Mouse (Mus musculus) right cerebral cortex, adult 2 months (tissue): ENCODE results near the gene Zfp385b.

Source experiments
- DNase-seq, 2 experiments: peaks; one replicate each; pipeline ENCODE4 v3.0.0; 2021 to 2022; ENCODE audit warnings: low spot score in 2 of 2

Zfp385b gene

DNA sequence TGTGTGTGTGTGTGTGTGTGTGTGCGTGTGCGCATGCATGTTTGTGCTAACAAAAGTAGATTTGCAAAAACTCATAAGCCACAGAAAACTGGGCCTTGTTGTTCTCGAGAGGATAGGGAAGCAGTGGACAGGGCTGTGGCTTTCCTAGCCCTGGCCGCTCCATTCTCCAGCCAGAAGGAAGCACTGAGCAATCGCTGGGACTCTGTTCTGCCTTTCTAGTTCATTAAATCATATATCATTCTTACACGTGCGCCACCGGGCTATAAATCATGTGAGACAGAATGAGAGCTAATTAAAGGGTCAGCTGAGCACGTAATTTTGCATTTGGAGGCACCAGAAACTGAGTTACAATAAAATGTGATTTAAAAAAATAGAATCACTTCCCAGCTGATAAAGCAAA, 29.1 kb downstream of the Zfp385b start:
- DNase-seq: no peak

DNA sequence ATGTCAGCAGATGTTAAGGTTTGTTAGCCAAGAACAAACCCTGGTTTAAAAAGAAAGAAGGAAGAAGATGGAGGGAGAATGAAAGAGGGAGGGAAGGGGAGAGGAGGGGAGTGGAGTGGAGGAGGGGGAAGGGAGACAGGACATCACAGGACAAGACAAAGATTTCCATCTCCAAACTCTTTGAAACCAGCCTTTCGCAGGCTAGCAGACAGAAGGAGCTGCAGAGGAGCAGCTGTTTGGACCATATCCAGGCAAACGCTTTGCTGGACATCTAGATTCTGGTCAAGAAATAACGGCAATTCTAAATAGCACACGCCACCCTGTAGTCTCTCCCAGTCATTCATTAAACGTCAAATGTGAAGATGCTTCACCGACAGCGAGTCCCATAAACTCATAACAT, 38.0 kb downstream of the Zfp385b start:
- DNase-seq: no peak

DNA sequence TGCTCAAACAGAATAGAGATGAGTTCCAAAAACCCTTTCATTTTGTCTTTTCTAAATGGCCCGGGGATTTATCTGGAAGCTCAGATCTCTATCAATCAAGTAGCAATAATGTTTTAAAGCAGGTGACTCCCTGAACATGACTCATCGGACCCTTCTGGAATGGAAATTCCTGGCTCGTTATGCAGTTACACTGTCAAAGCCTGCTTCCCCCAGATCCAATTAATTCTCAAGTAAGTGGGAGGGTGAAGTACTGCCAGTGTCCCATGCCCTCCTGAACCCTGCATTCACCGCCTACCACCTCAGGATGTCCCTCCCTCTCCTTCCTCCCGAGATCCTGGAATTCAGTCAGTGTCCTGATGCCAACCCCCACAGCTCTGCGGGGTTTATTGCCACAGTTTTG, 41.7 kb downstream of the Zfp385b start:
- DNase-seq: no peak

DNA sequence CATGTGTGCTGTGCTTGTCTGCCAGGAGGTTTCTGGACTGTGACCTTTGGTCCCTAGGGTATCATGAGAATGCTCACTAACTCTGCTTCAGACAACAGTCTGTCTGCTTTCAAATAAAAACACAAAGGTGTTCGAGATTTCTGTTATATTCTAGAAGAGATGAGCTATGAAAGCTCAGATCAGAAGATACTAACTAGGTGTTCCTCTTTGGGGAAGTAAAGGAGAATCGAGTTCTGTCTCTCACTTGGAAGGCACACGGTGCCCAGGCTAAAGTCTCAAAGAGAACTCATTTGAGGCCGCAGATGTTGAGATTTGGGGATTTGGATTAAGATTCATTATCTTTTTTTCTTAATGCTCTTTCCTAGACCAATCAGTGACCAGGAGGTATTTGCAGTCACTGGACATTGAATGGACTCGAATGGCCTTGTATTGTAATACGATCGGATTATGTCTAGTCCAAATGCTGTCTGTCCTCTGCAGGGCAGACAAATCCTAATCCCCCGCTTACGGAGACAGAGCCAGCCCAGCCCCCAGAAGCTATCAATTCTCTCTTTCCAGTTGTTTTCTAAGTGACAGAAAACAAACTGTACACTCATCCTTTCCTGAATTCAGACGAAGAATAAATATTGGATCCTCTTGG, 42.3 kb downstream of the Zfp385b start:
- no peak for DNase-seq

DNA sequence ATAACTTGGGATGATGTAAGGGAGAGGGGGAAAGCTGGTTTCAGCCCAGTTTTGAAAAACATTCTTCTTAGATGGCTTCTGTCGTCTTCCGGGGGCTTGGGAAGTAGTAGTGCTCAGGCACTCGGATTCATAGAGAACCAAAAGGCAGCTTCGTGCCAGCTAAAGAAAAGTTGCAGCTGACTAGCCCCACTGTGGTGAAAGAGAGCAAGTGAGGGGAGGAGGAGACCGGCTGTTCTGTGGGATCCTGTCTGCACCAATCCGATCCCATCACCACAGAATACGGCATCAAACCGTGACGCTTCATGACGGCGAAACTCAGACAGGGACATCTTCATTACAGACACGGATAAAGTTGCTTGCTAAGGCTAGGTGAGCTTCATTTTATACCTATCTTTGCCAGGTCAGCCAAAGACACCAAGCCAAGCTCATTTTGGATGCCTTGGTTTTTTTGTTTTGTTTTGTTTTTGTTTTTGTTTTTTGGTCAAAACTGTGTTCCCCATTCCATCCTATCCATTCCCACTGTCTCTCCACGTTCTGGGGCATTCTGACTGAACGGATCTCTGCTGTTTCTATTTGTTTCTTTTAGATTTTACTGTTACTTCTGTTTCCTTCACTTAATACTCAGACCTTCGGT, 44.1 kb downstream of the Zfp385b start:
- no peak for DNase-seq

DNA sequence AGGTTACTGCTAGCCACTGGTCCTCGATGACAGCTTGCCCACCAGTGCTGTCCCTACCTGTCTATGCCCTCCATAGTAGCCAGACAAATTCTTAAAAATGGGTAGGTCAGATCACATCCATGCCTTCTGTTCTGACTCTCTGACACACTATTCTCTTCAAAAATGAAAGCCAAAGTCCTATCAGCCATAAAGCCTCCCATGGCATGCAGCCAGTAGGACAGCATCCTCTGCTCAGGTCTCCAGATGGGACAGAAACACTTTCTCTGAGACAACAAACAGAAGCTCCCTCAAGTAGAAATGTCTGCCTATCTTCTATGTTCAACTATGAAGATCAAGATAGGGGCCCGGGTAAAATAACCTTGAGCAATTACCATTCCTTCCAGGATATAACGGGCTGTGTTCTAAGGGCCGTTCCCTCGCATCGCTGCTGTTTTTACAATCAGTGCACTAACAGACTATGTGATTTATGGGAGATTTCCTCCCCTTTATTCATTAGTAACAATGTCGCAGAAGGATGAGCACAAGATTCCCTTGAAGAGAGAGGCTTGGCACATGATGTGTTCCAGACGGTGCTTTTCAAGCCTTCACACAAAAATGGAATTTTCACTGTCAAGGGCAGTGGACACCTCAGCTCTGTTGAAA, 49.3 kb downstream of the Zfp385b start:
- no peak for DNase-seq

DNA sequence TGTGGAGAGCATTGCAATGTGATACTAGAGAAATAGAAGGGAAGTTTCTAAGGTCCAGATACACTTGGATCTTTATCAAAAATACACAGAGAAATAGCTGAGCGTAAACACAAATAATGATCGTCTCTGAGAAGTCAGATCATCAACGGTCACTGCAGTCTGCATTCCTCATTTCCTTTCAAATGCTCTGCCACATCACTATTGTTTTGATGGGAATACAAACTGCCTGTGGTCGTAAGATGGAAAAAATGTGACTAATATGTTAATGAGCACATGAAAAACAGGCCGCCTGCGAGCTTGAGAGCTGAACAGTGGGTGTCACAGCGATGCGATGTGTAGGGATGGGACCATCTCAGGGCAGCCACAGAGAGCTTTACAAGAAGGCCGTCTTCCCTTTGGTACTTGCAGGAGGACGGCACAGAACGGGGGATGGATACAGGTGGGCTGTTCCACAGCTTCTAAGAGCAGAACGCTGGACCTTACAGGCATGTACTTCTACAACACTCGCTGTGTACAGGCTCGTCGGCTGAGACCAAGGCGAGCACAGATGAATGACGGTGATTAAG, 51.0 kb downstream of the Zfp385b start:
- peak; percentile 54 to 63 for DNase-seq

DNA sequence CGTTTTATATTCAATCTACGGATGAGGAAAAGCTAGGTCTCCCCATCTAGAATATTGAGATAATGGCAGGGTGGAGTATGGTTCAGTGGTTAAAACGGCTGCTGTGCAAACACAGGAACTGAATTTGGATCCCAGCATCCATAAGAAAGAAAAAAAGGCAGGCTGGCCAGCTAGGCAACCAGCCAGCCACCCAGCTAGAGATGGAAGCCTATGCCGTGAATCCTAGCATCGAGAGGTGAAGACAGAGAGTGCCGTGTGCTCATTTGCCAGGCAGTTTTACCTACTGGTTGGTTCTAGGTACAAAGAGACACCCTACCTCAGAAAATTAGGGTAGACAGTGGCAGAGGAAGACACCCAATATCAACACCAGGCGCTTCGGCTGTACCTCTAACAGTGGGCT, 57.5 kb downstream of the Zfp385b start:
- DNase-seq: no peak

DNA sequence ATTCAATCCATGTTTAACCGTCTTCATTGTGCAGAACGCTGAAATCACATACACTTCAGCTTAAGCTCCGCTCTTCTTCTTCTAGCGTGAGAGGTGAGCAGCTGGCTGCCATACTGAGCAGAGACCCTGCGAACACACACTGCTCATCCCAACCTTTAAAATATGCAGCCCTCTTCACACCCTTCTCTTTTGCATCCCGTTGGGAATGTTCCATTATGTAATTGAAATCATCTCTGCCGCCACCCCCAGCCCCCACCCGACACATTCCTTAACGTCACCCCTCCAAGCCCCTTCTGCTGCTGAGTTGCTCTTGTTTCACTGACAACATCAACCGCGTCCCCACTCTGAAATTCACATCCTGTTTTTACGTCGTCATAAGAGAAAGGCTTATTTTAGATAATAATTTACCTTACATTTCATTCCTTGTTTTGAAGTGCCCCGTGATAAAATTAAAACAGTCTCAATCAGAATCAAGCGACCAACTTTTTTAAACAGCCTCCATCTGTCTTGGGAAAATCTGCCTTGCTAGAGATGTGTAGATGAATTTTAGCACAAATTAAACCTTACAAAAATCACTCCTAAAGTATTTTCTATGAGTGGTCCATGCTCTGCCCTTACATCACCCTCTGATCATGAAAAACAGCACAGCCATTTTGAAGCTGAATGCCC, 60.9 kb downstream of the Zfp385b start:
- peak; percentile 46 to 48 for DNase-seq

DNA sequence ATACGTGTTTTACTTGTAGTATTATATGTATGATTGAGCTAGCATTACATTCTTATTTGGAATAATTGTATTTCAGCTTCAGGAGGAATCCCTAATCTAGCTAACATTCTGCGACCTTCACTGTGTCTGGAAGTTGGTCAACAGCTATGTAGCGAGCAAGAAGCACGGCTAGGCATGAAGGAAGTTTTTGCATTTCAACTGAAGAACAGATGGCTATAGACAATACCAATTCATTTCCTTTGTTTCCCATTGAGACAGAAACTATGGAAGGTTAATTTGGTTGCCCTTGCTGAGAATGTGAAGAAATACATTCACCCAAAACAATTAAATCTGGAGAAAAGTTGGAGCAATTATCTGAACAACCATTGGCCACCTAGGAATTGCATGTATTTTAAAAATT, 66.9 kb downstream of the Zfp385b start:
- DNase-seq: no peak

DNA sequence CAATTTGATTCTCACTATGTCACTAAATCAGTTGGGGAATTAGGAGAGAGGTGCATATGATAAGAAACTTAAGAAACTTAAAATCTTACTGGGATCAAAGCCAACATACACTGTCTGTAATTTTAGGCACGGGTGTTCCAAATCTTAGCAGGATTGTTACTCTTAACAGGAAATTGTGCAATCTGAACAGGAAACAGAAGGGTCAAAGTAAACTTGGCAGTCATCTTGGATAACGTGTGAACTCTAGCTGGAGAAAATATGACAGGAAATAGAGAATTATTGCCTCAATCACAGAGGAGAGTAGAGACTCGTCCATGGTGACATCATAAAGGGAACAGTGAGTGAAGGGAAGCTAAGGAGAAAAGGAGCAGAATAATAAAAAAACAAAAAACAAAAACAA, 69.8 kb downstream of the Zfp385b start:
- DNase-seq: no peak

DNA sequence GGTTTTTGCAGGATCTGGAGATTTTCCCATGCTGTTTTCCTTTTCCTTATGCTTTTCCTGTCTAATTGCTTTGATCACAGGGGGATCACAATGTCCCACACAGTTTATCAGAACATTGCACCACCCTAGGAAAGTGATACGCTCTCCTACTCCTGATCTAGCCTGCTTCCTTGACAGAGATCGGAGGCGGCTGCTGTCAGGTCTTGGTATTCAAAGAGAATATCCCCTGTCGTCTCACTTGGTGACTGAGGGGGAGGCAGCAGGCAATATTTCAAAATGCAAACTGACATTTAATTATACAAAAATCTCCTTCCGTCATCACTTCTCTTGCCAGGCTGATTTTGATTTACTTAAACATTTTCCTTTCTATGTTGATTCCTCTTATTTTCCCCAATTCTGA, 73.0 kb downstream of the Zfp385b start:
- DNase-seq: no peak

DNA sequence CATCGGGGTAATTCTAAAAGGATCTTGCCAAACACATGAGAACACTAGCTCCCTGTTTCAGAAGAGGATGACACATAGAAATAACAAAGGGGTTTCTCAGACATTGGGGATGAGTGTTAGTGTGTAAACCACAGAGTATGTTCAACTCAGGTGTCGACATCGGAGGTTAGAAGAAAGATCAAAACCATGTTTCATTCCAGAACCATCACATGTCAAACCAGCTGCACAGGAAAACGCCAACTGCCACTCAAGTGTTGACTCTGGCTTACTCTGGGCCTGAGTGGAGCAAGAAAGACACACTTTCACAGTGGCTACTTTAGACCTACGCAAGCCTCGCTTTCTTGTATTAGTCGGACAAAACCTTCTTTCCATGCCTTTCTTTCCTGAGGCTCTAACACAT, 74.2 kb downstream of the Zfp385b start:
- no peak for DNase-seq

DNA sequence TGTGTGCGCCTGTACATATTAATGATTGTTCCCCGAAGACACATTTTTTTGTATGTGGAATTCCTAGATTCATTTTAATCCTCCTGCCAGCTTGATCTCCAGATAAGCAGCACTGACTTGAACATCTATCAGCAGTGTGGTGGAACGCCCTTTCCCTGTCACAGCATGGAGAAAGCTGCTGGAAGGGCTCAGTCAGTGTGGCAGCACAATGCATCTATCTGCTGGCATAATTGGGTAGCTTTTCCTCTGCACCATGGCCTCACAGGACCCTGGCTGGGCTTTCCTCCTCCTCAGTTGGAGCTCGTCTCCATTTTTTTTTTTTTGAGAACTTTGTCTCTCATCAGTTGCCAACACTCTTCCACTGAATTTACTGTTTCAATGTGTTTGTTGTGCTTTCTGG, 77.1 kb downstream of the Zfp385b start:
- no peak for DNase-seq

DNA sequence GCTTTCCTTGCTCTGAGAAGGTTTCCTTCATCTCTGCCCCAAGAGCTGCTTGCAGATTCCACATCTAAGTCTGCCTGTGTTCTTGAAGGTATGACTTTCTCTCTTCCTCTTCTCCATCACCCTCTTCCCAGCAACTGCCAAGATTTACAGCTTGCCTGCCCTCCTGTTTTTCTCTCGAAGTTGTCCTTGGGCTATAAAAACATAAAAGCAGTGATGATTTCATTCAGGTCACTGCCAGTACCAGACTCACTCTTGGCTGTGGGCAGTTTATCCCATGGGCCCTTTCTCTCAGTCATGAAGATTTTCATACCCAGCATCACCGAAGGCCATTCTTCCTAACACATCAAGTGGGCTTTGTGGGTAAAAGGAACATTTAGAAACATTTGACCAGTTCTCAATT, 89.2 kb downstream of the Zfp385b start:
- no peak for DNase-seq

DNA sequence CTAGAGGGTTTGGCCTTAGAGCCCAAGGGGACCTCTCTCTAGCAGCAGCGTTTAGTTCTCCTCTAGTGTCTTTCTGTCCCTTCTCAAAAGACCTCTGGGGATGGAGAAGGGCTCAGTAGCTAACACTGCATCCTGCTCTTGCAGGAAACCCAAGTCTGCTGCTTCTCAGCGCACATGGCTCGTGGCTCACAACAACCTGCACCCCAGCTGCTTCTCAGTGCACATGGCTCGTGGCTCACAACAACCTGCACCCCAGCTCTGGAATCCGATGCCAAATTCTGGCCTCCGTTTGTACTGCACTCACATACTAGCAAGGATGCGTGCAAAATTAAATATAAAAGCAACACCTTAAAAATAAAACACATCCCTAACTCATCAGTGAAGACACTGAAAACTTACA, 92.6 kb downstream of the Zfp385b start:
- no peak for DNase-seq

DNA sequence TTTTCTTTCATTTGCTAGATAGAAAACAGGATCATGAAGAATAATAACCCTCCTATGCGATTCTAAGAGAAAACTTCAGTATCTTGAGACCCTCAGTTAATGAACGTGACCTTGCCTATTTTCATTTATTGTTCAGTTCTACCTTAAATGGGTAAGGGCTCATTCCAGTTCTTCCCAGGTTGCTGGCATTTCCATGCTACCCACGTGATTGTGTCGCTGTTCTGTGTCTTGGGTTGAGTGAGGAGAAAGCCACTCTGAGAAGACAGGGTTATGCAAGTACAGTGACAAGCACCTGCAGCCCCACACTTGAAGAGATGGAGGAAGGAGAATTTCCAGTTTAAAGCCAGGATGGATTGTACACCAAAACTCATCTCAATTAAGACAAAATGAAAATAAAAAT, 98.6 kb downstream of the Zfp385b start:
- no peak for DNase-seq

DNA sequence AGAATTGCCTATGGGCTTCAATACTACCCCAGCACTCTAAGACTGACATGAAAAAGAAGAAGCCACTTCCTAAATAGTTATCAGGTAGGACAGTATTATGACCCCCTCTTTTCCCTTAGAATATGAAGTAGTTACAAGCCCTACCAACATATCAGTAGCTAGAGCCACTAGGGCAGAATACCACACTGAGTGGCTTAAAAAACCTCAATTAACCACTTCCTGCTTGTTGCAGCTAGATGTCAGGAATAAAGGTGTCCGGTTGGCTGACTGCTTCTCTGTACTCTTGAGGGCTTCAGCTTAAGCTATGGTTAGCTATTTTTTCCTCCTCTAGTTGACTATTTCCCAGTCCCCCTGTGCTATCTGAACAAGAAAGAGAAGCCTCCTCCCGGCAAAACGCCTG, 103.1 kb downstream of the Zfp385b start:
- no peak for DNase-seq

DNA sequence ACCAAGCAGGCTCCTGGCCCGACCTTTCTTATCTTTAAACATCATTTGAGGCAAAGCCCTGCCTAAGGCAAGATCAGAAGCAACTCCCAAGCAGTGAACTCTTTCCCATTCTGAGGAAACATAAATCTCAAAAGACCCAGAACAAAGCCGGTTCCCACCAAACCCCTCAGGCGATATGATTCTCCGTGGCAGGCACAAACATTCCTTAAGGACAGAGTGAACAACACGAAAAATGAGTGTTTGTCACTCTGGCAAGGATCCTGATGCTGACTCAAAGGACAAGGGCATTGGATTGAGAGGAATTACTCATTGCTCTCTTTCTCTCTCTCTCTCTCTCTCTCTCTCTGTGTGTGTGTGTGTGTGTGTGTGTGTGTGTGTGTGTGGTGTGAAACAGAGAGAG, 105.6 kb downstream of the Zfp385b start:
- no peak for DNase-seq

DNA sequence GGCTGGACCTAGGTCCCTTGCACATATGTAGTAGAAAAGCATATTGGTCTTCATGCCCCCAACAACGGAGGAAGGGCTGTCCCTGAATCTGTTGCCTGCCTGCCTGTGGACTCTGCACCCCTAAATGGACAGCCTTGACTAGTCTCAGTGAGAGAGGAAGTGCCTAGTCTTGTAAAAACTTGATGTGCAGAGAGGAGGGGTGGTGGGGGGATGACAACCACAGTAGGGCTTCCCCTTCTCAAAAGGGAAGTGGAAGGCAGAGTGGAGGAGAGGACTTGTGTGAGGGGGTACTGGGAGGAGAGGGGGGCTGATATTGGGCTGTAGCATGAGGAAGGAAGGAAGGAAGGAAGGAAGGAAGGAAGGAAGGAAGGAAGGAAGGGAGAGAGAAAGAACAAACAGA, 107.7 kb downstream of the Zfp385b start:
- DNase-seq: peak in 1 of 2 experiments; percentile 0

DNA sequence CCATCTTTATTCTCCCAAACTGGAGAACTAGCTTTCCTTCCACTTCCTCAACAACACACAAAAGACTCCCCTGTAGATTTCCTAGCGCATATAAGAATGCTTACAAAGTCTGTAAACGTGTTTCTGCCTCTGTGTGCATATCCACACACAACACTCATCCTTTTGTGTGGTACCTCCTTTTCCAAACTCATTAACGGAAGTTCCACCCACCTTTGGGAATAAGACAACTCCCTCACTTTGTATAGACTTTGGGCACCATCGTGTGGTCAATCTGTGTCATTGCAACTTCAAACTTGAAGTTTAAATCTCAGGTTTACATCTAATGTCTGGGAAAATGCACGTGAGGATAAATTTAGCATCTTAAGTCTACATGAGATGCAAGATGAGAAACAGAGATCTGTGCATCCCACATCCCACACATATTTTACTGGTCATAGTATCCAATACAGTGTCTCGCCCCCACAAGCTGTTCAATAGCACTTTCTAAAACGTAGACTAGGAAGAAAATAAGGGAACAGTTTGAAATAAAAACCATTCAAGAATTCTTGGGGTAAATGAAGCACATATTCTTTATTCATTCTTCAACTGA, 110.1 kb downstream of the Zfp385b start:
- peak; percentile 47 to 65 for DNase-seq

DNA sequence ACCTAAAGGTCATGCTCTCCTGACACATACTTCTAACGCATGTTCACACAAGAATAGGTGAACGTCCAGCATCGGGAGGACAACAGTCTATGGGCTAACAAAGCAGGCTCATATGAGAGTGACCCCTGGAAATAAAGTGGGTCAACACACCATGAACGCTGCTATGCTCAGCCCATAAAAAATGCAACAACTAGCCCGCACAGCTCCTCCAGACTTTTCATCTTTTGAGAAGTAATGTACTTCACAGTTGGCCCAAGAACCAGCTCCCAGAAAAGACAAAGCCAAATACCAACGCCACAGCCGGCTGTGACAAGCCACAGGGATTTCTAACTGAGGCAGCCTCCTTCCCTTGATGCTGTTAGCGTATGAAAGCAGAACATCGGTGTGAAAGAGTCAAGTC, 112.3 kb downstream of the Zfp385b start:
- DNase-seq: no peak
